16 mouse cellular contexts compared by ENCODE assay signal in genomic region chr12:25155396-25155795, GRCm38 (mm10). TPM values are rescaled to one million over a fixed set of nuclear protein-coding genes. Genes with fewer than 3 reads are reported as not detected.
A peak's percentile ranks its signal among the peaks of the same experiment; 100 is the strongest.
DNase-seq lines count a peak whose midpoint lies in the region; ATAC-seq and TF ChIP-seq lines count a peak whose summit lies in the region.
"Had no signal": no experiment of that assay in that cellular context is flagged by ENCODE, and none has a peak within 500 bp of the region (broad histone marks: within the 10 kb centered on the region; RNA-seq: fewer than 3 reads in every experiment).

No protein-coding gene starts in this region.

- H3K27me3 ChIP-seq in intestine, embryonic 15.5 days (replicated peaks) = no peaks in the 10 kb centered on the region
- no peaks in the 10 kb centered on the region for H3K27me3 ChIP-seq in intestine, postnatal 0 days (replicated peaks; ENCODE audit: control insufficient read depth, insufficient read depth, low read length)
- H3K27me3 ChIP-seq in hindbrain, embryonic 13.5 days = peaks cover 7% of the 10 kb centered on the region
- H3K27me3 ChIP-seq: stomach, embryonic 15.5 days had no signal

- no peak overlapping the region for H3K4me3 ChIP-seq in intestine, embryonic 15.5 days (replicated peaks)
- no peak overlapping the region for H3K4me3 ChIP-seq in intestine, postnatal 0 days (ENCODE audit: low read depth, low read length)
- H3K4me3 ChIP-seq in hindbrain, embryonic 13.5 days = no peak overlapping the region
- H3K4me3 ChIP-seq: limb, embryonic 10.5 days; stomach, embryonic 15.5 days had no signal

- no peak for TF ChIP-seq CTCF in intestine, postnatal 0 days (IDR thresholded peaks at IDR 0.05; ENCODE audit: low read depth)

- no peaks in the 10 kb centered on the region for H3K9me3 ChIP-seq in intestine, embryonic 15.5 days
- no peaks in the 10 kb centered on the region for H3K9me3 ChIP-seq in intestine, postnatal 0 days (ENCODE audit: control insufficient read depth)
- H3K9me3 ChIP-seq in hindbrain, embryonic 13.5 days = no peaks in the 10 kb centered on the region
- H3K9me3 ChIP-seq: limb, embryonic 10.5 days; stomach, embryonic 15.5 days had no signal

- 45% methylated on average over 9 of the region's 9 CpGs for WGBS in intestine, embryonic 15.5 days
- 52% methylated on average over 9 of the region's 9 CpGs for WGBS in intestine, postnatal 0 days
- WGBS in hindbrain, embryonic 13.5 days = 72% methylated on average over 9 of the region's 9 CpGs

- DNase-seq in 416B (ENCODE audit: low read depth) = peak; percentile 16
- peak; percentile 34 for DNase-seq in Muller cell, postnatal 12 days (ENCODE audit: inconsistent ontology term)
- DNase-seq in gastrocnemius, postnatal 10 days = no peak
- no peak for DNase-seq in left cerebral cortex, postnatal 25 days (ENCODE audit: low spot score in 2 of 2)
- DNase-seq: cerebellum, adult 8-10 months; right cerebral cortex, postnatal 25 days; thymus, postnatal 14 days had no signal

- H3K36me3 ChIP-seq in intestine, embryonic 15.5 days = no peaks in the 10 kb centered on the region
- H3K36me3 ChIP-seq in intestine, postnatal 0 days (ENCODE audit: control insufficient read depth, insufficient read depth) = no peaks in the 10 kb centered on the region
- no peaks in the 10 kb centered on the region for H3K36me3 ChIP-seq in hindbrain, embryonic 13.5 days
- H3K36me3 ChIP-seq: limb, embryonic 10.5 days; stomach, embryonic 15.5 days had no signal

- intact Hi-C loops in left cerebral cortex, postnatal 25 days (cut with DNase I) = no loop called here

- 0 out of 2 replicates have a peak, but pooled peaks have one; percentile 31 for ATAC-seq in intestine, embryonic 15.5 days
- no peak for ATAC-seq in intestine, postnatal 0 days
- peak; percentile 59 for ATAC-seq in megakaryocyte, adult 5-6 weeks (ENCODE audit: poor library complexity, severe bottlenecking)
- no peak for ATAC-seq in hindbrain, embryonic 13.5 days (ENCODE audit: low FRiP score)
- ATAC-seq: hindbrain, embryonic 16.5 days had no signal

- no peak overlapping the region for H3K9ac ChIP-seq in intestine, embryonic 15.5 days
- no peak overlapping the region for H3K9ac ChIP-seq in intestine, postnatal 0 days (ENCODE audit: low read depth, low read length)
- H3K9ac ChIP-seq in hindbrain, embryonic 13.5 days = no peak overlapping the region
- H3K9ac ChIP-seq: liver, embryonic 14.5 days; stomach, embryonic 15.5 days had no signal

- H3K4me2 ChIP-seq in intestine, embryonic 15.5 days (replicated peaks) = no peak overlapping the region
- no peak overlapping the region for H3K4me2 ChIP-seq in intestine, postnatal 0 days (replicated peaks; ENCODE audit: low read depth)
- no peak overlapping the region for H3K4me2 ChIP-seq in hindbrain, embryonic 13.5 days
- H3K4me2 ChIP-seq: stomach, embryonic 15.5 days had no signal

- no peak overlapping the region for H3K27ac ChIP-seq in intestine, embryonic 15.5 days
- no peak overlapping the region for H3K27ac ChIP-seq in intestine, postnatal 0 days (ENCODE audit: low read depth, low read length)
- H3K27ac ChIP-seq in hindbrain, embryonic 13.5 days = no peak overlapping the region
- H3K27ac ChIP-seq: kidney, postnatal 0 days; limb, embryonic 10.5 days; liver, embryonic 14.5 days; stomach, embryonic 15.5 days had no signal

- H3K4me1 ChIP-seq in intestine, embryonic 15.5 days (replicated peaks) = 0 out of 2 replicates have a peak, but pooled peaks cover 2% of the 10 kb centered on the region
- no peaks in the 10 kb centered on the region for H3K4me1 ChIP-seq in intestine, postnatal 0 days (replicated peaks; ENCODE audit: control insufficient read depth, insufficient read depth, low read length)
- no peaks in the 10 kb centered on the region for H3K4me1 ChIP-seq in hindbrain, embryonic 13.5 days (replicated peaks)
- H3K4me1 ChIP-seq: stomach, embryonic 15.5 days had no signal

RNA-seq across cellular contexts. Expression of gene Id2, which starts 58.5 kb away (rescaled TPM):
- polyA plus RNA-seq in intestine, embryonic 15.5 days (2015; fragmentation: Nextera tagmentation; extraction: Ambion mirVana) = 360 and 449 TPM in 2 replicates
- polyA plus RNA-seq in intestine, postnatal 0 days (2015; fragmentation: Nextera tagmentation; extraction: Ambion mirVana) = 313 and 344 TPM in 2 replicates
- 188 and 198 TPM in 2 replicates for total RNA-seq in megakaryocyte, adult 5-6 weeks (2015)
- 96.7 and 108 TPM in 2 replicates for total RNA-seq in megakaryocyte, adult 5-6 weeks (2017)
- 276 and 296 TPM in 2 replicates for polyA plus RNA-seq in hindbrain, embryonic 13.5 days (2015; fragmentation: Nextera tagmentation; extraction: Ambion mirVana)
- total RNA-seq in gastrocnemius, postnatal 10 days (2021) = 10 to 100 TPM; 11.4 to 12.8 TPM
- 100 to 1,000 TPM; 148 to 163 TPM for total RNA-seq in left cerebral cortex, postnatal 25 days (2021)

Comparison
In these comparisons a context has a peak if more than half of its experiments do, and no peak if none do; other contexts are left out.
1. ATAC-seq: peak in intestine, embryonic 15.5 days (single experiment) and megakaryocyte, adult 5-6 weeks (single experiment); none in intestine, postnatal 0 days (single experiment) and hindbrain, embryonic 13.5 days (single experiment).
2. DNase-seq: peak in 416B (single experiment) and Muller cell, postnatal 12 days (single experiment); none in gastrocnemius, postnatal 10 days (single experiment) and left cerebral cortex, postnatal 25 days (0 of 2).
3. RNA of gene Id2, which starts 58.5 kb away (total RNA-seq): 96.7 to 198 TPM in megakaryocyte, adult 5-6 weeks and 148 to 163 TPM in left cerebral cortex, postnatal 25 days; 11.4 to 12.8 TPM in gastrocnemius, postnatal 10 days; every median in the first group is over 4 times any median in the second.